Mouse (Mus musculus): Measurements from ENCODE around the gene Rab15. TPM values are rescaled to one million over a fixed set of nuclear protein-coding genes. Genes with fewer than 3 reads are reported as not detected.

Rab15 gene
- polyA plus RNA-seq, 1 experiment from 2014 or later = 50.2 TPM

DNA sequence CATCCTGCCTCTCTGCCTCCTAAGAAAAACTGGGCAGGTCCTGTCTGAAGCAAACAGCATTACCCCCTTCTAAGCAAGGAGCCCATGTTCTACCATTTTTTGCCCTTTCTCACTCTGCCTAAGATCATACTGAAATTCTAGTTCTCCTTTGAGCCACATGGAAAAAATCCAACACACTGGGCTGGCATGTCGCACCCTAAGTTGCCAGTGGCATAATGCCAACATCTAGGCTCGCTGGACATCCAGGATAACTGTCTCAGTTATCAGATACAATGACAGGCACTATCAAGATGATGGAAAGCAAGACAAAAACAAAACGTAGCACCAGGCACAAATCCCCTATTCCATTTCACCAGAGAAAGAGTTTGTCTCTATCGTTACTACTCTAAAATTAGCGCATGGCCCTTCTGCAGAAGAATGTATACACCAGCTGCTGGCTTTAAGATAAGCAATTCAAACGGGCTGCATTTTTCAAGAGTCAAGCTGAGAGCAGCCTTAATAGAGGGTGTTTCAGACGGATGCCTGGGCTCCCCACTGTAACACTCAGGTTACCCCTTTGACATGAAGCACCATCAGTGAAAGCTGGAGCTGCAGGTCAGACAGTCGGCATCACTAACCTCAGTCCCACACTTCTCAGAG lies 32.1 kb downstream of the Rab15 start:
- ATAC-seq (replicated peaks) = no peak
- no peaks in the 10 kb centered on the region for H3K36me3 ChIP-seq (replicated peaks)
- H3K4me2 ChIP-seq = no peak overlapping the region
- no peaks in the 10 kb centered on the region for H3K27me3 ChIP-seq (replicated peaks)
- H3K4me1 ChIP-seq = no peaks in the 10 kb centered on the region
- 48% methylated on average over 8 of the region's 8 CpGs for WGBS
- no peak overlapping the region for H3K27ac ChIP-seq
- H3K9ac ChIP-seq = no peak overlapping the region
- no peak overlapping the region for H3K4me3 ChIP-seq
- no peaks in the 10 kb centered on the region for H3K9me3 ChIP-seq

DNA sequence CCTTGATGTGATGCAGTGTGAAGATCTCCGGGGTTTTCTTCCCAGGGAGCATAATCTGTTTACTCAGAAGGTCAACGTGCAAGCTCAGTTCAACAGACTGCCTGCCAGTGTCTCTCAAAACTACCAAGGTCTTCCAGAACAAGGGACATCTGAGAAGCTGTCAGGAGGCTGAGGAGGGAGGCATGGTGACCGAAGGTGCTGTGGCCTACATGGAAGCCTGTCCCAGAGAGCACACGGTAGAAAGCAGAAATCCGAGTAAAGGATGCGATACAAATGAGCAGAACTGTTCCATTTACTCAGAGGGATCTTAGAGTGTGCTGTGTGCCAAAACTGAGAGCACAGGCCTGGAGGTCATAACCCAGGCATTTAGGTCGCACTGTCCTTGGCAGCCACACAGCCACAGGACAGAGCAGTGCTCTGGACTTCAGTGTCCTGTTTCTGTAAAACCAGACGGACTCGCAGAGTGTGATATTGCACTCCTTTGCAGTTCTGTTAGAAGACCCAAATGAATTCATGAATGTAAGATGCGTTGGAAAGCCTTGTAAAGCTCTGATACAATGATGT lies 38.6 kb downstream of the Rab15 start:
- no peak for ATAC-seq (replicated peaks)
- no peaks in the 10 kb centered on the region for H3K9me3 ChIP-seq
- no peak overlapping the region for H3K4me2 ChIP-seq
- no peak overlapping the region for H3K9ac ChIP-seq
- H3K27me3 ChIP-seq (replicated peaks) = no peaks in the 10 kb centered on the region
- H3K4me3 ChIP-seq = no peak overlapping the region
- H3K36me3 ChIP-seq (replicated peaks) = no peaks in the 10 kb centered on the region
- 68% methylated on average over 10 of the region's 10 CpGs for WGBS
- no peaks in the 10 kb centered on the region for H3K4me1 ChIP-seq
- H3K27ac ChIP-seq = no peak overlapping the region

DNA sequence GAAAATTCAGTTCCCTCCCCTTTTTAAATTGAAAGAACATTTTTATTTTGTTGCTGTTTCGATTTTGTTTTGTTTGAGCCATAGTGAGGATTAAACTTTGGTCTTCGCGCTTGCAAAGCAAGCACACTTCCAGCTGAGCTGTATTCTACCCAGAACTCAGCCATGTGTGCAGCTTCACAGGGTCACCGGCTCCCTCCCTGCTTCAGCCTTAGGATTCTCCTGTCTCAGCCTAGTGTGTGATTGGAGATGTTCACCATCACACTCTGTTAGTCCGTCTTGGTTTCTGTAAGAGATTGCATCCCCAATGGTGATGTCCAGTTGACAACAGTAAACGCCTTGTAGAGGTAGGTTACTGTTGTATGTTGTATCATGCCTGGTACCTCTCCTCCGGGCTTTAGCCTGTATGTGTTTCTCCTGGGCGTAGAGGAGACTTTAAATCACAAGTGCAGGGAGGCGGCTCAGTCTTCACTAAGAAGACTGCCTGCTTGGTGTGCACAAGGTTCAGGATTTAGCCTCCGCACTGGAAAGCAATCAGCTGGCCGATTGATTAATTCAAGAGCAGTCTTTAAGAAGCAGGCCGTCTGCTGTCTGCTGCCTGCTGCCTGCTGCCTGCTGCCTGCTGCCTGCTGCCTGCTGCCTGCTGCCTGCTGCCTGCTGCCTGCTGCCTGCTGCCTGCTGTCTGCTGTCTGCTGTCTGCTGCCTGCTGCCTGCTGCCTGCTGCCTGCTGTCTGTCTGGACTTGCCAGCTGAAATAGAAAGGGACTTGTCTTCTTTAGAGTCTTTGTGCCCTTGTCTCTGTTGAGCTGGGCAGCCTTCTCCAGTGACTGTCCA lies 41.9 kb downstream of the Rab15 start:
- Histone ChIP-seq H3K9ac (no peak overlapping the region), H3K4me3 (no peak overlapping the region), H3K36me3 (replicated peaks) (no peaks in the 10 kb centered on the region), H3K4me2 (no peak overlapping the region), H3K27me3 (replicated peaks) (no peaks in the 10 kb centered on the region), H3K4me1 (no peaks in the 10 kb centered on the region), H3K9me3 (no peaks in the 10 kb centered on the region), H3K27ac (peak overlapping the region; percentile 51; the same call in 1 of the 2 replicates)
- 53% methylated on average over 12 of the region's 12 CpGs for WGBS
- ATAC-seq (replicated peaks) = no peak

DNA sequence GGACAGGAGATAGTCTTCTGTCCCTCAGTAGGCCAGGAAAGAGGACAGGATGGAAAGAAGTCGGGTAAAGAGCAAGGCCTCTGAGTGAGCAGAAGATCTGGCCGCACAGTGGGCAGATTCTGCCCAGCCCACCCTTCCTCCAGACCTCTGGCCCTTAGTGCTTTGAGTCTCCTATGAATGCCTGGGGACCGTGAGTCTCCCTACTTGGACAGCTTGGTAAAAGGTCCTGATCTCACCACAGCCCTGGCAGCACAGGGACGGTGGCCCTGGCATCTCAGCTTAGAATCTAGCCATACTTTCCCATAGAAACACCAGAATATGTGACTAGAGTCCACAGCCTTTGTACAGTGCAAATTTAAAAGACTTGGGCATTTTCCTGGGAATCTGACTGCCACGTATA lies 42.8 kb downstream of the Rab15 start:
- Histone ChIP-seq H3K9me3 (no peaks in the 10 kb centered on the region), H3K4me2 (no peak overlapping the region), H3K9ac (no peak overlapping the region), H3K27me3 (replicated peaks) (no peaks in the 10 kb centered on the region), H3K27ac (no peak overlapping the region), H3K4me1 (no peaks in the 10 kb centered on the region), H3K4me3 (no peak overlapping the region), H3K36me3 (replicated peaks) (no peaks in the 10 kb centered on the region)
- ATAC-seq (replicated peaks) = no peak
- whole genome bisulfite sequencing = 69% methylated on average over 5 of the region's 5 CpGs

DNA sequence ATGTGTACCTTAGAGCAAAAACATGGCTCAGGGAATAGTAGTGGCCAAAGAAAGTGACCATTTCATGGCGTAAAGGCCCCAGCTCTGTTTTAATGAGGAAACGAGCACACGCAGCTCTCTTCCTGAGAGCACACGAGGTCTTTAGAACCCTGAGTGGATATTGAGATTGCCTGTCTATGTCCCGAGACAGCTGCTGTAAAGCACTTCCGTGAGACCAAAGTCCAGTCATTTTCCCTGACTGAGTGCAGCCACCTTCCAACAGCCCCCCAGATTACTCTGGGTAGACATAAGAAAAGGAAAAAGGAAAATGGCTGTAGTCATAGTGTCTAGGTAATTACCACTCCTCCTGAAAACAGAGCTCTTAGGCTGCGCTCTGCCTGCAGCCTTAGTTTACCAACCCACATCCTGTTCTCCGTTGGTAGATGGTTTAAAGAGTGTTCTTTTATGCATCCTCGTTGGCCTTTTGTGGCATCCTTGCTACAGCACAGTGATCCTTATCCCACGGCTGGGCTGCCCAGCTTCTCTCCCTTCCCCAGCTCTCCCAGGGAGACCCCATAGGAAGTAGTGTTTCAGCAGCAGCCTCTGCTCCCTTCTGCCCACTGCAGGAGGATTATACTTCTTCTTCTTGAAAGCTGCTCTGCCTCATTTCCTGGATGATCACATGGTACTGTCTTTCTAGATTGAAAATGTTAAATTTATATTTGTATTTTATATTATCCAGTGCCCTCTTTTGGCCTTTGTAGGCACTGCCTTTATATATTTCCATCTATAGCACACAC lies 44.2 kb downstream of the Rab15 start:
- no peaks in the 10 kb centered on the region for H3K27me3 ChIP-seq (replicated peaks)
- no peaks in the 10 kb centered on the region for H3K4me1 ChIP-seq
- ATAC-seq (replicated peaks) = no peak
- no peak overlapping the region for H3K9ac ChIP-seq
- 83% methylated on average over 10 of the region's 10 CpGs for WGBS
- no peak overlapping the region for H3K27ac ChIP-seq
- H3K36me3 ChIP-seq (replicated peaks) = no peaks in the 10 kb centered on the region
- H3K4me3 ChIP-seq = no peak overlapping the region
- H3K4me2 ChIP-seq = no peak overlapping the region
- H3K9me3 ChIP-seq = no peaks in the 10 kb centered on the region

DNA sequence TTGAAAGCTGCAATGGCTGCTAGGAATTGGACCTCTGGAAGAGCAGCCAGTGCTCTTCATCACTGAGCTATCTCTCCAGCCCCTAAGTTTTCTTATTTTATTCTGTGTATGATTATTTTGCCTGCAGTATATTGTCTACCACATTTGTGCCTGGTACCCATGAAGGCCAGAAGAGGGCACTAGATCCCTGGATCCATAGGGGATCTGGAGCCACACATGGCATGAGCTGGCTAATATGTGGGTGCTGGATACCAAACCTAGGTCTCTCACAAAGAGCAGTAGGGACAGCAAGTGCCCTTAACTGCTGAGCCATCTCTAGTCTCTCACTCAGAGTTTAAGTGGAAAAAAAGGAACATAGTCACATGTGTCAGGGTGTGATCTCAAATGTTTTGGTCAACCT lies 44.9 kb downstream of the Rab15 start:
- no peak for ATAC-seq (replicated peaks)
- Histone ChIP-seq H3K4me3 (no peak overlapping the region), H3K36me3 (replicated peaks) (no peaks in the 10 kb centered on the region), H3K27ac (no peak overlapping the region), H3K4me1 (no peaks in the 10 kb centered on the region), H3K9ac (no peak overlapping the region), H3K27me3 (replicated peaks) (no peaks in the 10 kb centered on the region), H3K9me3 (no peaks in the 10 kb centered on the region), H3K4me2 (no peak overlapping the region)

DNA sequence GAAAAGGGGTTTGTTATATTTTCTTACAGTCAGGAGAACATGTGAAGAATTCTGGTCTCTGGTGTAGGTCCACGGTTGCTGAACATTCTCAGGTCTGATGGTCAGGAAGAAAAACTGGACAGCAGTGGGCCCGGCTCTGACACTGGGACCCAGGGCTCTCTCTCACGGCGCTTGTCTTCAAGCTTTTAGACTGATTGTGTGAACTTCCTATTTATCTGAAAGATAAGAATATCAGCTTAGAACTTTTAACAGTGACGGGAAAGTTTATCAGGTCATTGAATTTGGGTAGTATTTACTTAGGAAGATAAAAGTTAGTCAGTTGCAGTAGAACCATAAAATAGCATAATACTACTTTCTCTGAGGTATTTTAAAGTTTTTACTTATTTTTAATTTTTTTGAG lies 45.8 kb downstream of the Rab15 start:
- ATAC-seq (replicated peaks) = no peak
- Histone ChIP-seq H3K36me3 (replicated peaks) (no peaks in the 10 kb centered on the region), H3K4me3 (no peak overlapping the region), H3K4me2 (no peak overlapping the region), H3K4me1 (no peaks in the 10 kb centered on the region), H3K27ac (no peak overlapping the region), H3K9me3 (no peaks in the 10 kb centered on the region), H3K9ac (no peak overlapping the region), H3K27me3 (replicated peaks) (no peaks in the 10 kb centered on the region)
- 96% methylated on average over 5 of the region's 5 CpGs for WGBS

DNA sequence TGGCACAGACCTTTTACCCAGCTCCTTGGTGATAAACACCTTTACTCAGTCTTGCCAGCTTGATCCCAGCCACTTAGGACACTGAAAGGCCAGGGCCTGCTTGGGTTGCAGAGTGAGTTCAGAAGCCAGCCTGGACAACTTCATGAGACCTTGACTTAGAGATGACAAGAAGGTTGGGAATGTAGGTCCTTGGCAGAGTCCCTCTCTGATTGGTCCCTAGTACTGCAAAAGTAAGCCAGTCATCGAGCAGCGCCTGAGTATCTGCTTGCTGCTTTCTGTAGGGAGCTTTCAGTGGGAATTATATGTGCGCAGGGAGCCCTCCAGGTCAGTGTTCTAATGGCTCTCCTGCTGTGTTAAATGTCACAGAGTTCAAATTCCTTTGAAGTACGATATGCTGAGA lies 47.6 kb downstream of the Rab15 start:
- Histone ChIP-seq H3K27ac (no peak overlapping the region), H3K4me3 (no peak overlapping the region), H3K36me3 (replicated peaks) (no peaks in the 10 kb centered on the region), H3K4me1 (no peaks in the 10 kb centered on the region), H3K4me2 (no peak overlapping the region), H3K27me3 (replicated peaks) (no peaks in the 10 kb centered on the region), H3K9ac (no peak overlapping the region), H3K9me3 (no peaks in the 10 kb centered on the region)
- no peak for ATAC-seq (replicated peaks)
- 67% methylated on average over 4 of the region's 4 CpGs for WGBS

DNA sequence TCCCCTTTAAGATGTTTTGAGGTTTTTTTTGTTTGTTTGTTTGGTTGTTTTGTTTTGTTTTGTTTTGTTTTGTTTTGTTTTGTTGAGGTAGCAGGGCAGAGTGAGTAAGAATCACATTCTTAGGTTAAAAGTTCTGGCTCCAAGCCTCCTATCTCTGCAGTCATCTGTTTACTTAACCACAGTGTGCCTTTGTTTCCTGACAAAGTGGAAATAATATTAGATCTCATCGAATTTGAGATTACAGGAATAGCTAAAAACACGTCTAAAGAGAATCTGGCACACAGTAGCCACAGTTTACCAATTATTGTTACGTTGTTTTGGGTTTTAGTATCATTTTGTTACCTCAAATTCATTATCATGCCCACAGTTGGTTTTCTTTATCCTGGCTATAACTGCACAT lies 48.1 kb downstream of the Rab15 start:
- Histone ChIP-seq H3K27me3 (replicated peaks) (no peaks in the 10 kb centered on the region), H3K4me1 (no peaks in the 10 kb centered on the region)
- ATAC-seq (replicated peaks) = no peak

DNA sequence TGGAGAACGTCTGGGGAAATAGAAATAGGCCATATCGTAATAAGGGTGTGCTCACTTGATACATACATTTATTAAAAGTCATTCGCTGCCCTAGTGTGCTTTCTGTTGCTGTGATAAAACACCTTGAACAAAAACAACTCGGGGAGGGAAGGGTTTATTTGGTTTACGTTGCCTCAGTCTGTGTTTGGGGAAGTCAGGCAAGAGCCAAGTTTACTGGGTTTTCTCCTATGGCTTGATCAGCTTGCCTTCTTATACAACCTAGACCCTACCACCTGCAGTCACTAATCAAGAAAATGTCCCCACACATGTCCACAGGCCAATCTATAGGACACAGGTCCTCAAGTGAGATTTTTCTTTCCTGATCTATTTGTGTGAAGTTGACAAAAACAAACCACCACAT lies 51.2 kb downstream of the Rab15 start:
- no peak overlapping the region for H3K9ac ChIP-seq
- H3K4me3 ChIP-seq = no peak overlapping the region
- no peak overlapping the region for H3K27ac ChIP-seq
- no peaks in the 10 kb centered on the region for H3K36me3 ChIP-seq (replicated peaks)
- WGBS = 92% methylated on average over 5 of the region's 5 CpGs
- H3K27me3 ChIP-seq (replicated peaks) = no peaks in the 10 kb centered on the region
- no peak overlapping the region for H3K4me2 ChIP-seq
- no peak for ATAC-seq (replicated peaks)
- H3K4me1 ChIP-seq = no peaks in the 10 kb centered on the region
- H3K9me3 ChIP-seq = no peaks in the 10 kb centered on the region

More for the DNA sequence above, 48.1 kb downstream of the Rab15 start:
- no peak overlapping the region for H3K9ac ChIP-seq
- H3K36me3 ChIP-seq (replicated peaks) = no peaks in the 10 kb centered on the region
- WGBS = 88% methylated on average over 3 of the region's 3 CpGs
- no peaks in the 10 kb centered on the region for H3K9me3 ChIP-seq
- no peak overlapping the region for H3K27ac ChIP-seq
- H3K4me3 ChIP-seq = no peak overlapping the region
- H3K4me2 ChIP-seq = no peak overlapping the region

DNA sequence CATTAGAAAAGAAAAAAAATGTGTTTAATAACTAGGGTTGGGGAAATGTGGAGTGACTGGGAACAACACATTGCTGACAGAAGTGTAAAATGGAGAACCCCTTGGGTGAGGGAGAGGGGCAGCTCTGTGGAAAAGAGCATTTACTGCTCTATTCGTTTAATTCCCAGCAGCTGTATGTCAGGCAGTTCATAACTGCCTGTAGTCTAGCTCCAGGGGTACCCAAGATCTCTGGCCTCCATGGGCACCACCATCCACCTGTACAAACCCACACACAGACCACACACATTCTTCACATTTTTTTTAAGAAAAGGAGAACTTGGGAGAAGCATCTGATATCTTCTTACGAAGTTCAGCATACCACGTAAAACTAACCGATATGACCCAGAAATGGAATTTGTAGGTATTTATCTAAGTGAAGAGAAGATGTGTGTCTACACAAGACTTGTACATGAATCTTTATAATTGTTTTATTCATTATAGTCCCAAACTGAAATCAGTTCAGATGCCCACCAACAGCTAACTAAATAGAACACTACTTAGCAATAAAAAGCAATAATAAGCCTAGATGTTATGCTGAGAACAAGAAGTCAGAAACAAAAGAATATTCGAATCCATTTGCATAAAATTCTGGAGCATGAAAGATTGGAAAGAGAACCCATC lies 51.7 kb downstream of the Rab15 start:
- no peak for ATAC-seq (replicated peaks)
- no peak overlapping the region for H3K27ac ChIP-seq
- H3K9me3 ChIP-seq = no peaks in the 10 kb centered on the region
- no peaks in the 10 kb centered on the region for H3K36me3 ChIP-seq (replicated peaks)
- no peak overlapping the region for H3K4me3 ChIP-seq
- H3K4me2 ChIP-seq = no peak overlapping the region
- H3K27me3 ChIP-seq (replicated peaks) = no peaks in the 10 kb centered on the region
- 83% methylated on average over 5 of the region's 5 CpGs for WGBS
- no peak overlapping the region for H3K9ac ChIP-seq
- peaks cover 5% of the 10 kb centered on the region for H3K4me1 ChIP-seq

All from midbrain, embryonic 15.5 days (tissue).